Mouse (Mus musculus) ES-Bruce4 (cell line): ENCODE measurements around the gene Ankrd31. TPM values are rescaled to one million over a fixed set of nuclear protein-coding genes. Genes with fewer than 3 reads are reported as not detected.

ENCODE experiments used
- H3K27ac ChIP-seq: 2 replicates; pipeline ENCODE4 v1.5.1; 2012; ENCODE audit warnings: low read length, inconsistent platforms; ENCODE audit not compliant: insufficient read depth
- H3K27me3 ChIP-seq: 2 replicates; pipeline ENCODE4 v1.6.1; 2012; ENCODE audit warnings: mild to moderate bottlenecking, low read length, inconsistent platforms; ENCODE audit not compliant: control insufficient read depth, poor library complexity, insufficient read depth, severe bottlenecking
- H3K36me3 ChIP-seq: 2 replicates; pipeline ENCODE4 v1.6.1; 2012; ENCODE audit warnings: inconsistent platforms, mild to moderate bottlenecking, low read length, moderate library complexity; ENCODE audit not compliant: control insufficient read depth, poor library complexity, insufficient read depth, severe bottlenecking
- H3K4me1 ChIP-seq: one replicate; pipeline ENCODE4 v1.8.1; 2011; ENCODE audit warnings: low read length; ENCODE audit not compliant: control insufficient read depth, insufficient read depth
- H3K4me3 ChIP-seq: 2 replicates; pipeline ENCODE4 v1.5.1; 2011; ENCODE audit warnings: low read depth, mild to moderate bottlenecking, low read length
- H3K9ac ChIP-seq: 2 replicates; pipeline ENCODE4 v1.6.1; 2012; ENCODE audit warnings: low read depth, mild to moderate bottlenecking, inconsistent platforms; ENCODE audit not compliant: poor library complexity, severe bottlenecking
- H3K9me3 ChIP-seq: replicated peaks from 2 replicates; pipeline ENCODE4 v1.6.1; 2012; ENCODE audit warnings: mild to moderate bottlenecking, low read length, inconsistent platforms; ENCODE audit not compliant: control insufficient read depth, poor library complexity, insufficient read depth, severe bottlenecking
- CTCF ChIP-seq: IDR thresholded peaks from one replicate; pipeline ENCODE4 v1.8.1; 2011; ENCODE audit warnings: low read depth, low read length
- EP300 ChIP-seq: IDR thresholded peaks from 2 replicates; pipeline ENCODE4 v1.6.1; 2011; ENCODE audit warnings: low read depth, low read length; ENCODE audit not compliant: insufficient read depth
- POLR2A ChIP-seq: IDR thresholded peaks from one replicate; pipeline ENCODE4 v1.8.1; 2011; ENCODE audit warnings: low read length; ENCODE audit not compliant: insufficient read depth
- polyA plus RNA-seq: library from polyadenylated mRNA; stranded (reverse); fragments of >200 nt; gene quantifications from 2 replicates; pipeline ENCODE4 v1.2.4, GENCODE M21; 2011; ENCODE audit warnings: low read depth; ENCODE audit not compliant: missing spikeins, insufficient read depth, insufficient read length

Gene Ankrd31
- polyA plus RNA-seq, 1 experiment: 0.67 TPM

DNA sequence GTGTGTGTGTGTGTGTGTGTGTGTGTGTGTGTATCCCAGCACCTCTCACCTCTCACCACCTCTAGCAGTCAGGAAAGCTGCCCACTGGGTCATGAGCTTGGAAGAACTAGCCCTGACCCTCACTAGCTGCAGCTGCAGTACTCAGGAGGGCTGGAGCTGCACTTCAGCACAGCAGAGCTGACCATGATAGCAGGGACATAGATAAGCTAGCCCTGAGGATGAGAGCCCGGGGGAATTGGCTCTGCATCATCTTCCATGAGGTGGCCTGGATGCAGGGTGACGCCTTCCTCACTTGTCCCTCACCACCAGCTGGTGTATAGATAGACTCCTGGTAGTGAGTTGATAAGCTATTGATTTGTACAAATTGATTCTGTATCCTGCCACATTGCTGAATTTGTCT, 28.1 kb upstream of the Ankrd31 start:
- no peaks in the 10 kb centered on the region; the same call in 1 of the 2 replicates for H3K27me3 ChIP-seq
- no peak overlapping the region for H3K27ac ChIP-seq
- H3K4me3 ChIP-seq: no peak overlapping the region
- H3K9ac ChIP-seq: no peak overlapping the region
- no peaks in the 10 kb centered on the region for H3K9me3 ChIP-seq
- TF ChIP-seq CTCF (no peak), POLR2A (no peak), EP300 (no peak)
- H3K36me3 ChIP-seq: no peaks in the 10 kb centered on the region
- no peaks in the 10 kb centered on the region for H3K4me1 ChIP-seq

DNA sequence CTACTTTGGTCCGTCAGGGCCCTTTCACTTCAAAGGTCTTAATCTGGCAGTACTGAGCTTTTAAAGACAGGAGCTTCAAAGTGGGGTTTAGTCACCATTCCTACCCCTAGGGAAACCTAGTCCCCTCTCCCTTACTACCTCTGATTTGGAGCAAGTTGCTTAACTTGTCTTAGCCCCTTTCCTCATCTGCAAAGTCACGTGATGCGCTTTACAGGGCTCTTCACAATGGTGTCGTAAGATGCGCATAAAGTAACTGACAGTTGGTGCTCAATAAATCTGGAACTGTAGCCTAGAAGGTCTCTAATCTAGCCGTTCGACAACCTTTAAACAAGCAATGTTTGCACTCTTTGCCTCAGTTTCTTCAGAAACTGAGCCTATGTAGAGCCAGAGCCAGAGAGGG, 19.8 kb upstream of the Ankrd31 start:
- TF ChIP-seq POLR2A (no peak), EP300 (no peak), CTCF (no peak)
- Histone ChIP-seq H3K4me1 (no peaks in the 10 kb centered on the region), H3K4me3 (no peak overlapping the region), H3K27ac (no peak overlapping the region), H3K27me3 (no peaks in the 10 kb centered on the region), H3K9ac (no peak overlapping the region), H3K36me3 (no peaks in the 10 kb centered on the region), H3K9me3 (no peaks in the 10 kb centered on the region)

DNA sequence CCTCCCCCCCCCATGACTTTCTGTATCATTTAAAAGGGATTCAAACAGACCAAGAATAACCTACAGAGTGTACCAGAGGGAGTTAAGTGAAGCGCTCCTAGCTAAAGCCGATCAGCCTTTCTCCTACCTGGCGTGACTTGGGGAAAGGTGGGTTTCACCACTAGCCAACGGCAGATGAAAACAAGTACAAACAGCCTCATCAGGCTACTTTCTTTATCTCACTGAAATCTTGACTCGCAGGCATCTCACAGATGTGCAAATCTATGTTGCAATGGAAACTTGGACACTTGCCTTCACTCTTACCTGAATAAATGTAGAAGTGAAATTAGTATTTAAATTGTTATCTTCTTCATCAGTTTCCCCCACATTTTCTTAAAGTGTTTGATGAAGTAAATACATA, 18.9 kb upstream of the Ankrd31 start:
- no peak overlapping the region for H3K4me3 ChIP-seq
- no peaks in the 10 kb centered on the region for H3K9me3 ChIP-seq
- H3K27me3 ChIP-seq: no peaks in the 10 kb centered on the region
- no peak overlapping the region for H3K9ac ChIP-seq
- H3K27ac ChIP-seq: no peak overlapping the region
- TF ChIP-seq POLR2A (no peak), EP300 (no peak), CTCF (no peak)
- no peaks in the 10 kb centered on the region for H3K36me3 ChIP-seq
- no peaks in the 10 kb centered on the region for H3K4me1 ChIP-seq

DNA sequence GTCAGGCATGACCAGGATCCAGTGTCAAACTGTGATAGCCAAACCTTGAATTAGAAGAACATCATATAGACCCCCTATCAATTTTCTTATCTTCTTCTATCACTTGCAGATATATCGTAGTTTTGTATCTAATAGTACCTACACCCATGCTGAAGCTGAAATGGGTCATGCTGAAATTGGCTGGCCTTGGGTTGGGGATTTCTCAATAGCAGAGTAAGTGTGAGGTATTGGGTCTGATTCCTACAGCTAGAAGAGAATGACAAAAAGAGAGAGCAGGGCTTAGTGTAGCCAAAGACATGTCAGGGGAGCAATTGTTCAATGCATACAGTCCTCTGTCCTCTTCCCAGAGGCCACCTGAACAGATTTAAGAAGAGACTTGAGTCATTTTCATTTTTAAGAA, 18.0 kb upstream of the Ankrd31 start:
- no peak for TF ChIP-seq POLR2A
- no peak for TF ChIP-seq EP300
- no peak for TF ChIP-seq CTCF
- Histone ChIP-seq H3K27ac (no peak overlapping the region), H3K27me3 (no peaks in the 10 kb centered on the region), H3K9me3 (no peaks in the 10 kb centered on the region), H3K9ac (no peak overlapping the region), H3K36me3 (no peaks in the 10 kb centered on the region), H3K4me1 (no peaks in the 10 kb centered on the region), H3K4me3 (no peak overlapping the region)

DNA sequence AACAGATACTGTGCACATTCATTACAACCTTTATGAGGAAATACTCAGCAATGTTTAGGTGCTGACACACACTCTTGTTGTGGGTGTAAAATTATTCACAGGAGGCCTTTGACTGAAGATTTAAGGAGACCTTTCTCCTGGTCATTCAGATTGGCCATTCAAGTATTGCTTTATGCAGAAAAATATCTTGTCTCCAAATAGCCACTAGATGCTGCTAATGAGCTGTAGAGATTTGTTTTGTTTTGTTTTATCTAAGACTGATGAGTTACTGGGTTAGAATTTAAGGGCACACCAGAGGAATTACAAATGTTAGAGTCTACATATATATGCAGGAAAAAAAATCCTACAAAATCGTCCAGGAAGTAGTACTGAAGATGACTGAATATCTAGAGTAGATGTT, 12.9 kb upstream of the Ankrd31 start:
- Histone ChIP-seq H3K27me3 (no peaks in the 10 kb centered on the region; the same call in 1 of the 2 replicates), H3K4me1 (no peaks in the 10 kb centered on the region), H3K4me3 (no peak overlapping the region), H3K27ac (no peak overlapping the region), H3K9ac (no peak overlapping the region), H3K36me3 (no peaks in the 10 kb centered on the region), H3K9me3 (no peaks in the 10 kb centered on the region)
- TF ChIP-seq EP300 (no peak), POLR2A (no peak), CTCF (no peak)

DNA sequence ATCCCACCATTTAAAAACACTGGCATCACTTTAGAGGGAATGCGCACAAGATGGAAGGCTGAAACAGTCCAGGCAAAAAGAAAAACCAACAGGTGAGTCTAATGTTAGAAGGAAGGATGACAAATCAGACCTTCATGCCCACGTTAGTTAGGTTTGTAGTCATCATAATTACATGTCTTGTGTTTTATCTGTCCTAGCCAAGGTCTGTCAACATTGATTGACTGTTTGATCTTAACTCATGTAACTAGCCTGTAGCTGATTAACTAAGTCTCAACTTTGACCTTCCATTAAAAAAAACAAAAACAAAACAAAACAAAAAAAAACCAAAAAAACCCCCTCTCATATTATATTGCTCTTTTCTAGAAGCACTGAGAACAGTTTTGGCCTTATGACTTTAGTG, 7.9 kb upstream of the Ankrd31 start:
- H3K4me1 ChIP-seq: no peaks in the 10 kb centered on the region
- TF ChIP-seq CTCF: no peak
- TF ChIP-seq POLR2A: no peak
- no peak for TF ChIP-seq EP300
- no peaks in the 10 kb centered on the region for H3K36me3 ChIP-seq
- no peaks in the 10 kb centered on the region; the same call in 1 of the 2 replicates for H3K27me3 ChIP-seq
- H3K9me3 ChIP-seq: no peaks in the 10 kb centered on the region
- no peak overlapping the region for H3K27ac ChIP-seq
- H3K4me3 ChIP-seq: no peak overlapping the region
- no peak overlapping the region for H3K9ac ChIP-seq
